Mouse (Mus musculus): ENCODE measurements at regions not wholly inside any gene's neighbourhood (a gene's known extent, or its start where the extent isn't known, plus 50 kb on each side); places are given as distances from the start of the nearest gene placed in this dataset.

DNA sequence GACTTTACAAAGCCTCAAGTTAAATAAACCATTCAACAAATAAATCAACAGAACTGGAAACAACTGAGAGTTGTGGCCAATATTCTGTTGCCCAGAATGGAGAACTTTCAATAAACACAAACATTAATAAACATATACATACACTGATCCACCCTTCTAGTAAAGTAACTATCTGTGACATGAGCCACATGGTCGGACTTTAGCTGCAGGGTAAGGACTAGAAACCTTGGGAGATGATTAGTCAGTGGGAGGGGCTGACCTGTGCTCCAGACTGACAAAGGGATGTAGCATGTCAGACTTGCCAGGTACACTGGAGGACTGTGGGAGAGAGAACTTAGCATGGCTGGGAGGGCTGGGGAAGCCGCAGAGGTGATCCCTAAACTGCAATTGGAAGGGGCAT lies 61.6 kb upstream of the Ankrd1 start:
- TF ChIP-seq POLR2AphosphoS2 (IDR thresholded peaks at IDR 0.05; ENCODE audit: insufficient read length, low read depth) = no peak
- no peak for TF ChIP-seq CEBPB (IDR thresholded peaks at IDR 0.05; ENCODE audit: insufficient read depth, poor library complexity, severe bottlenecking)
- TF ChIP-seq POLR2A (IDR thresholded peaks at IDR 0.05; ENCODE audit: insufficient read length, low read depth) = no peak
- TF ChIP-seq USF1 (IDR thresholded peaks at IDR 0.05; ENCODE audit: low read depth) = no peak
- no peak for TF ChIP-seq MYOG (IDR thresholded peaks at IDR 0.05; ENCODE audit: control insufficient read depth in 1 of 3, insufficient read depth in 1 of 3, insufficient read length in 2 of 3, low read depth in 2 of 3)
- no peak for TF ChIP-seq TCF3 (IDR thresholded peaks at IDR 0.05; ENCODE audit: insufficient read length, low read depth)
- no peak for TF ChIP-seq E2F4 (IDR thresholded peaks at IDR 0.05; ENCODE audit: insufficient read depth)
- no peak for TF ChIP-seq SRF (IDR thresholded peaks at IDR 0.05; ENCODE audit: control insufficient read depth, insufficient read length, low read depth)
- no peak for TF ChIP-seq MAX (IDR thresholded peaks at IDR 0.05; ENCODE audit: low read depth)
- no peak for TF ChIP-seq REST (IDR thresholded peaks at IDR 0.05; ENCODE audit: insufficient read depth, insufficient read length)
